Mouse (Mus musculus): ENCODE measurements around the gene Tmem178b.

Tmem178b gene

DNA sequence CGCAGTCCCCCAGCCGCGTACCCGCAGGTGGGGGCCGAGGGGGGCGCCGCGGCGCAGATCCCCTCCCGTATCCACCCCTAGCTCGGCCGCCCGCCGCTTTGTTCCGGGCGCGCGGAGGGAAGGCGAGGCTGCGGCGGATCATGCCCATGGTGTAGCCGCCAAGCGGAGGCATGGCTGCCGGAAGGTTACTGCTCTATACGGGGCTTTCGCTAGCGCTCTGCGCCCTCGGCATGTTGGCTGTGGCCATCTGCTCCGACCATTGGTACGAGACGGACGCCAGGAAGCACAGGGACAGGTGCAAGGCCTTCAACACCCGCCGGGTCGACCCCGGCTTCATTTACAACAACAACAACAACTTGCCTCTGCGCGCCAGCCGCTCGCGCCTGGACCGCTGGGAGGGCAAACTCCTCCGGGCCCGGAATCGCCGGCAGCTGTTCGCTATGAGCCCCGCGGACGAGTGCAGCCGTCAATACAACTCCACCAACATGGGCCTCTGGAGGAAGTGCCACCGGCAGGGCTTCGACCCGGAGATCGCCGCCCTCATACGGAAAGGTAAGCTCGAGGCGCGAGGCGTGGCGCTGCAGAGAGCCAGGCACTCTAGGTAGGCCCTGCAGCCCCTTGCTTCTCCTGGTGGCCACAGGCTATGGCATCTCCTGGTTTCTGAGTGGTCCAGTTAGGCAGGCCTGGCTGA lies at the start of gene Tmem178b:
Gene Tmem178b, plus strand, starts transcription at position 371 of the 691 bp plus-strand sequence.
- peak; percentile 5 for DNase-seq

GRCm38 (mm10) chr6:39828736-39829135 lies 44.3 kb upstream of the Tmem178b start:
- no peak for DNase-seq

GRCm38 (mm10) chr6:39843698-39844342 lies 29.3 kb upstream of the Tmem178b start:
- DNase-seq, result no peak

DNA sequence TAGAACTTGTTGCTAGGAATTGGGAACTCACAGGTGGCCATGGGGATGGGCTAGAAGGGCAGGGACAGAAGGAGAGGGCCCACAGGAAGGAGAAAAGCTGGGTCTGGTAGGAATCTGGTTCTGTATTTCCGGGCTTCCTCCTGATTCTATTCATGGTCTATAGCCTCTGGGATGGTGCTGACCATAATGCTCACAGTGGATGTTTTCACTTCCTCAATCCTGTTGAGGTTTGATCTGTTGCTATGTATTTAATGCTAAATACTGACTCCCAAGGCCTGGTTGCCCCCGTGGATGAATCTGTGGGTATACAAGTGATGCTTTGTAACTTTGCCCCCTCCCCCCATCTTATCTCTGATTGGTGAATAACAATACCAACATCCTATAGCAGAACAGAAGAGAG lies 25.5 kb upstream of the Tmem178b start:
- no peak for DNase-seq

DNA sequence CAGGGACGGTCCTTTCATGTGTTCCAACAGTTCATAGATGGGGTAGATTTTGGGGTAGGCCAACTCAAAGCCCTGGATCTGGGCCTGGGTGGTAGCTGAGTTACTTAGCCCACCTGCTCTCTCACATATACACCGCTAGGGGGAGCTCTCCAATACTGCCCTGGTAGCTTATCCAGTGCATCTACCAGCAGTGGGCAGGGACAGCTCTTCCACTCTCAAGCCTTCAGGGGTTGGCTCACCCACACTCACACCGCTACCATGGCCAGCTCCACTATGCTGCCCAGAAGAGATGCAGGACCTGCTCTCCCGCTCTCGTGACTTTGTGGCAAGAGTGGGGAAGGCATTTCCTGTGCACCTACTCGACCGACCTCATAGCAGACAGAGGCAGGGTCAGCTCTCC lies 24.3 kb upstream of the Tmem178b start:
- peak; percentile 2 for DNase-seq

DNA sequence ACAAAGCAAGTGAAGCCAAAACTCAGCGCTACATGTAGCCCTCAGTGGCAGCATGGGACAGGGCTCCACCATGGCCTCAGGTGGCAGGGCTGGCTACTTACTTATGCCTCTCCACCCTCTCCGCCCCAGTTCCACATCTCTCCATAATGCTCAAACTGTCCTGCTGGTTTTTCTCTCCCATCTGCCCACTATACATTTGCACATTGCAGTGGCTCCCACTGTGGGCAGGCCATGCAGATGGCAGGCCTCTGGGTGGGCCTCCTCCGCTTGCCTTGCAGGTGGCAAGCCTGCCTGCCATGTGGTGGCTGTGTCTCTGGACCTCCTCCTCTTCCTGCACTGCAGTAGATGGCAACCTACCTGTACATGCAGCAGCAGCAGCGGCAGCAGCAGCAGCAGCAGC lies 23.4 kb upstream of the Tmem178b start:
- DNase-seq, result no peak

DNA sequence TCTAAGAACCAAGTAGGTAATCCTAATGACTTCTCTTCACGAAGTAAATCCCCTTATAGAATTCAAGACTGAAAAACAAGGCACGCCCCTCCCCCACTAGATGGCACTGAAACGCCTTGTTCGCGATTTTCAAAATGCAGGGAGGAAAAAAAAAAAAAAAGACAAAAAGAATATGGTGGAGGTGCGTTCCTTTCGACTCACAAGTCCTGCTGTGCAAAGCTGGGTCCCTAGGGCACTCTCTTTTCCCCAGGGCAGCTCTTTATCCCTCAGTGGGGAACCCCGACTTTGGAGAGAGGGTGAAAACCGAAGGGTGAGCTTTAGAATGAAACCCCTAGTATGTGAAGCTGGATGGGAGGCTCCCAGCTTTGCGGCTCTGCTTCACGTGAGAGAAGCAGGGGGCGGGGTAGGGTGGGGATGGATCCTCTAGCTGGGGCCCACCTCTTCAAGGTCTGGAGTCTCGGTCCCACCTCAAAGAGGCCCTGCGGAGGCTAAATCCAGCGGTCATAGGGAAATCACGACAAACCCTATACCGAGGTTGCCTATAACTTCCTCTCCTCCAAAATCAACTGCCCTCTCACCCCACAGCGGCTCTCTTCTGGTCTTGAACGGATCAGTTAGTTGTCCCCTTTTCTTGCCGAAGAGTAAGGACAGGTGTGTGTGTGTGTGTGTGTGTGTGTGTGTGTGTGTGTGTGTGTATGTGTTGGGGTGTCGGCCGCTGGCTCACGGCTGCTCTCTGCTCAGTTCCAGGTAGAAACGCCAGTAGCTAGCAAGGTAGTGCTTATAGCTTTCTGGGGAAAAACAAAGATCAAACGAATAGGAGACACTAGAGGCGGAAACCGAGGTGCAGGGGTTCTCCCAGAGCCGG lies 2.6 kb upstream of the Tmem178b start:
- DNase-seq, result peak; percentile 18

DNA sequence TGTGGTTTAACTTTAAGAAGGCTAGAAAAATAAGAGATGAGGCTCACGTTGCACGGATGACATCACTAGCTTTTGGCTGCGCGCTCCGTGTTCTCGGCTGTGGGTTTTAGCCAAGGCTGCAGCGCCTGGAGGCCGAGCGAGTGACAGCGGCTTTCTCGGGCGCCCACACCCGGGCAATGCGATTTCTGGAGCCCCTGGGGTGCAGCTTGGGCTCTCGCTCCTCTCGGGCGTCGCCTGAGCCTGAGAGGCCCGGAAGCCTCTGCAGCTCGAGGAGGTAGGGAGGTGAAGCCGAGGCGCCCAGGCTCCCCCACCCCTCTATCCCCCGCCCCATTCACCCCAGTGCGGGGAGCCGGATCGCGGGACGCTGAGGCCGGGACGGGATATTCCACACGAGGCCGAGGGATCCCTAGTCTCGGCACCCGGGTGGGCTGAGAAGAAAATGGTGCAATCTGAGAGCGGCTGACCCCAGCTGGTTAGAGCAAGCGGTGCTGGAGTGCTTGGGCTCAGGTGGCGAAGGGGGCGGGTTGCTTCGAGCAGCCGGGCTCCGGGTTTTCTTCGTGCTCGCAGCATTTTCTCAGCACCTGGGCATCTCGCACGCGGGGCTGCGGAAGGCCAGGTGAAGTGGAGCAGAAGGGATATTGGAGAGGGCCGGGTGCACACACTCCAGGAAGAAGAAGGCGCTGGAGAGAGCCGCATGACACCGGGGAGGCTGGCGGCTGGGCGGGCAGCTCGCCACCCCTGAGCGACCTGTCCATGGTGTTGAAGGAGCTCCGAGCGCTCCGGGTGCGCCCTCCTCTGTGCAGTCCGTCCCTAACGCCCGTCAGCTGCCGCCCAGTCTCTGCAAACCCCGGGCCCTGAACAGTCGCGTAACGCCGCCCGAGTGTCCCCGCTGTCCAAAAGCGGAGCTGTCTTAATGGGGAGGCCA lies 1.4 kb upstream of the Tmem178b start:
- peak; percentile 51 for DNase-seq

DNA sequence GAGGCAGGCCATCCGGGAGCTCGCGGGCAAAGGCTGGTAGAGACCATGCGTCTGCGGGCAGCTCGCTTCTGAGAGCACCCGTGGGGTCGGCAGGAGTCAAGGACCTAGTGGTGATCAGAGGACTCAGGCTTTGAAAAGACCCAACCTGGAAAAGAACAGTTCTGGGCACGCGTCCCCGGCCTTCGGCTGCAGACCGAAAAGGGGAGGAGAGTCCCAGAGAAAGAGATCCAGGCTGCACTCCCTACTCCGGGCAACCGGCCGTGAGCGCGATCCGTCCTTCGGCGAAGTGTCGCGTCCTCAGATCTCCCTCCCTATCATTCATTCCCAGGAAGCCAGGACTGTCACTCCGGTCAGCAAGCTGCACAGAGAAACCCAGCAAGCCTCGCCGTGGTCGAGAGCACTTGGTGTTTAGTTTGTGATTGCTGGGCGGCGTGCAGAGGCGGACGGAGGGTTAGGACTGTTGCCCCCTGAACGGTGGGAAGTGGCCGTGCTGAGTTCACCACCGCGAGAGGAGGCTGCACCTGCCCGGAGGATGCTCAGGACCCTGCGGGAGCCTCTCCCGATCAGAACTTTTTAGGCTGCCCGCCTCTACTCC lies 668 bp upstream of the Tmem178b start:
- DNase-seq, result no peak

DNA sequence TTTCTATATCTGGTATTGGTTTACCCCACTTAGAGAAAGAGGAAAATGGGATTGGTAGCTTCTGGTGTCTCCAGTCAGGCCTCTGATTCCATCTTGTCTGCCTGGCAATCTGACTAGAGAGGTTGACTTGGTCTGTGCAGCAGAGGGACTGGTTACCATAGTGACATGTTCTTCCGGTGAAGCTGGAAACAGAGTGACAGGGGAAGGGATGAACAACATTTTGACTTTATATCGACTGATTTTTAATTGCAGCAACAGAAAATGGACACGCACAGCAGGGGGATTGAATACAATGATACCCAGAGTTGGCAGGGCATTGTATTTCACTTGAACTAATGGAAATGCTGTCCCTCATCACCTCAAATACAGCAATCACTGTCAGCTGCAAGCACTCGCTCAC lies 2.1 kb downstream of the Tmem178b start:
- DNase-seq, result no peak

- no peak for DNase-seq
Observed at GRCm38 (mm10) chr6:39876444-39876843, 3.4 kb downstream of the Tmem178b start.

GRCm38 (mm10) chr6:39890811-39891210 lies 17.7 kb downstream of the Tmem178b start:
- DNase-seq, result no peak

- no peak for DNase-seq
Observed at GRCm38 (mm10) chr6:39896500-39896899, 23.4 kb downstream of the Tmem178b start.

DNA sequence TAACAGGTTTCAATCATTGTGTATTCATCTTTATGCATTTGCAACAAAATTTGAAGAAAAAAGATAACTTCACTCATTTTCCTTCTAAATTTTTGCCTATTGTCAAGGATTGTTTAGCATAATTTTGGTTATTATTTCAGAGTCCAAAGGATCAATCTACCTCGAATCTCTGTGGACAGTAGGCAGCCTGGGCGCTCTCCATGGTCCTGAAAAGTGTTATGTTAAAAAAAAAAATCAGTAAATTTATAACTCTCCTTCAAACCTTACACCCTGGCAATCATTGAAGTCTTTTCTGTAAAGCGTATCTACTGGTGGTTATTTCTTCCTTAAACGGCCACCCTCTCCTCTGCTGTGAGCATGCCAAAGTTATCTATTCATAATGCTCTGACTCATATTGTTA lies 26.2 kb downstream of the Tmem178b start:
- DNase-seq, result peak; percentile 29

DNA sequence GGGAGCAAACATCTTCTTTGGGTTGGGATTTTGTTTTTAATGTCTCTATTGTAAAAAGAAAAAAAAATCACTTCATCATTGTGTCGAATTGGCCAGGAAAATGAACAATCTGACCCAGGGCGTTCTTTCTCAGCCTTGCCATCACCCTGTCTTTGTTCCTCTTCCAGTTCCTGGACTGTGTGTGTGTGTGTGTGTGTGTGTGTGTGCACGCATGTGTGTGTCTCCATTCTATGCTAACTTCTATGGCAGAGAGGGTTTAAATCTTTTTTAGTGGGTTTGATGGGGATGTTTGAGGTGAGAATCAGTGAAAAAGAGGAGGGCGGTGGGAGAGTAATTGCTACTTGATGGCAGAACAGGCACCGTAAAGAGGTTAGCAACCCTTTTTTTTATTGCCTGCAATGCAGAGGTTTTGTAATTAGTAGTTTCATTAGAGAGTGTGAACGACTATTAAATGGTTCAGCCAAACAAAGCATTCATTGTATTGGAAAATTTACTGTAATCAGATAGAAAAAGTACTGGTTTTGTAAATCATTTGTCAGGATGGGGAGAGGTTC lies 30.2 kb downstream of the Tmem178b start:
- no peak for DNase-seq

- no peak for DNase-seq
Observed at GRCm38 (mm10) chr6:39903845-39904244, 30.8 kb downstream of the Tmem178b start.

DNA sequence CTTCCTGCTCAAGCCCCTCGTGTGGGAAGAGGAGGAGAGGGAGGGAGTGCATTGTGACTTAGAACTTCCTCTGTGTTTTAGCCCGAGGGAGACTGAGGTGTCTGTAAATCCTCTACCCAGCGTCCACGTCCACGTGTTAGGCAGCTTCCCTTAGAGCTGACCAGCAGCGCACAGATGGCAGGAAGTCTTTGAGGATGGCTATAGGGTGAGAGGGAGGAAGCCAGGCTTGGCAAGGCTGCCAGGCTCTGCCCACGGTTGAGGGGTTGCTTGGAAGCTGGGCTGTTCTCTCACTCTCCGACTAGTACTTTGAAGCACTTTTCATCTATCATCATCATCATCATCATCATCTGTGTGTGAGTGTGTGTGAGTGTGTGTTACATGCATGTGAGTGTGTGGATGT lies 41.9 kb downstream of the Tmem178b start:
- DNase-seq, result no peak

GRCm38 (mm10) chr6:39915636-39916281 lies 42.7 kb downstream of the Tmem178b start:
- no peak for DNase-seq

- DNase-seq, result no peak
Observed at GRCm38 (mm10) chr6:39916514-39916913, 43.4 kb downstream of the Tmem178b start.

GRCm38 (mm10) chr6:39917242-39917641 lies 44.2 kb downstream of the Tmem178b start:
- no peak for DNase-seq

DNA sequence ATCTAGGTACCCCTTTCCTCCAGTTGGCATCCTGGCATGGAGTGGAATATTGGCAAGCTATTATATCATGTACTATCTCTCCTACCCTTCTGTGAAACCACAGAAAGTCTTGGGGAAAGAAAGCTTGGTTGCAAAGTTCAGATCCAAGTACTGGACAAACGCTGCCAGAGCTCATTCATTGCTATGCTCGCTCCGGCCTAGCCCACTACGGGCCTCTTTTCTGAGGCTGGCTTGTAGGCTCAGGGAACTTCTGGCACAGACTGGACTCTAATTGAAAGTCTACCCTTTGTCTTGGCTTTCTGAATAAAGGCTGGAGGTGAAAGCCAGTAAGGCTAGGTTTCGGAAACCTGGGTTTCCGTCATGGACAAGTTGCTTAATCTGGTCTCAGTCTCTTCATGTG lies 44.7 kb downstream of the Tmem178b start:
- DNase-seq, result no peak

Data from kidney, postnatal 14 days (tissue).